Mouse (Mus musculus): ENCODE data around the gene Olfr1226. TPM values are rescaled to one million over a fixed set of nuclear protein-coding genes. Genes with fewer than 3 reads are reported as not detected.
"Not testable (repeated sequence)": the region's sequence is repeated elsewhere in the genome, so short reads cannot be mapped to it uniquely, and the experiment has no call there.

The Olfr1226 gene
- 0.08 and 0.14 TPM in 2 replicates for polyA plus RNA-seq (2014; fragmentation: Nextera tagmentation; extraction: Ambion mirVana)

DNA sequence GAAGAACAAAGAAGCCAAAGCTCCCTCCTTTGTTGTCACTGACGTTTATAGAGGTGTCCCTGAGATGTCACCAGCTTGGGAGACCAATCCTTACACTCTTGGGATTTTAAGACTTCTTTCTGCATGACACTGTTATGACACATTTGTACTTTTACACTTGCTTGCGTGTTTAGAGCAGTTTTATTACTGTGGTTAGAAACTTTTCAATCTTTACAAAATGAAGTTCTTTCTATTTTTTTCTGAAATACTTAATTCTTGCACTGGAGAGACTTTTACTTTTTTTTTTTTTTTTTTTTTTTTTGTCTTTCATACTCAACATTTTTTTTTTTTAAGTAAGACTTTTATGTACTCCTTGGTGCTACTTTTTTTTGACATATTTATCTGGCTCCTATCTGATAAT lies at the start of gene Olfr1226:
Gene Olfr1226 (minus strand): TSS at position 101 of the 400 bp plus-strand sequence.
- Histone ChIP-seq H3K4me2 (ENCODE audit: low read depth, low read length) (no peak within 1 kb of the TSS), H3K36me3 (ENCODE audit: control insufficient read depth, insufficient read depth, low read length) (no peaks in the 10 kb centered on the region), H3K9ac (ENCODE audit: low read depth, low read length) (no peak within 1 kb of the TSS), H3K9me3 (ENCODE audit: control insufficient read depth, low read length) (no peaks in the 10 kb centered on the region), H3K27ac (replicated peaks; ENCODE audit: low read depth, low read length) (no peak within 1 kb of the TSS), H3K4me1 (ENCODE audit: control insufficient read depth, insufficient read depth, low read length) (no peaks in the 10 kb centered on the region), H3K4me3 (ENCODE audit: low read depth, low read length) (no peak within 1 kb of the TSS), H3K27me3 (replicated peaks; ENCODE audit: control insufficient read depth, insufficient read depth, low read length) (no peaks in the 10 kb centered on the region)
- ATAC-seq (ENCODE audit: low read depth) = no peak
- no peak for DNase-seq (ENCODE audit: low spot score)
- 67% methylated on average over 2 of the region's 2 CpGs for WGBS

- Histone ChIP-seq H3K27ac (replicated peaks; ENCODE audit: low read depth, low read length) (no peak overlapping the region), H3K9ac (ENCODE audit: low read depth, low read length) (no peak overlapping the region), H3K4me2 (ENCODE audit: low read depth, low read length) (no peak overlapping the region), H3K4me1 (ENCODE audit: control insufficient read depth, insufficient read depth, low read length) (no peaks in the 10 kb centered on the region), H3K4me3 (ENCODE audit: low read depth, low read length) (no peak overlapping the region), H3K9me3 (ENCODE audit: control insufficient read depth, low read length) (no peaks in the 10 kb centered on the region), H3K36me3 (ENCODE audit: control insufficient read depth, insufficient read depth, low read length) (no peaks in the 10 kb centered on the region), H3K27me3 (replicated peaks; ENCODE audit: control insufficient read depth, insufficient read depth, low read length) (no peaks in the 10 kb centered on the region)
- ATAC-seq (ENCODE audit: low read depth) (no peak), DNase-seq (ENCODE audit: low spot score) (no peak)
- 75% methylated on average over 3 of the region's 3 CpGs for WGBS
Measured at GRCm38 (mm10) chr2:89196325-89196982, 3.4 kb downstream of the Olfr1226 start.

DNA sequence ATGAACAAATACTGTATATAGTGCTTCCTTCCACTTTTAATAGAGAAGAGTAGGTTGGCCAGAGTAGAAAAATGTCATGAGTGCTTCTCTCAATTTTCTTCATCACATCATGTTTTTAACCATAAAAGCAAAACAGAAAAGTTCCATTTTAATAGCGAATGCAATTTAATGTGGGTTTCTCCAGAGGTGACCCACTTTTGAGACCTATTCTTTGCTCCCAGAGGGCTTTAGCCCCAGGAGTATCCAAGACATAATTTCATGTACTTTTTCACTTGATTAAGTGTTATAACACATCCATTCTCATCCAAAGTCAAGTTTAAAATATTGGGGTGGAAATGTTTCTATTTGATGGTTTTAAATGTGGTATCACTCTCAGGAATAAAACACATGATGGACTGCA lies 25.3 kb downstream of the Olfr1226 start, which contains the start of gene Olfr1225:
Gene Olfr1225 (minus strand): TSS at position 101 of the 400 bp plus-strand sequence.
- no peak for DNase-seq (ENCODE audit: low spot score)
- Histone ChIP-seq H3K4me2 (ENCODE audit: low read depth, low read length) (no peak within 1 kb of the TSS), H3K9ac (ENCODE audit: low read depth, low read length) (no peak within 1 kb of the TSS), H3K4me3 (ENCODE audit: low read depth, low read length) (no peak within 1 kb of the TSS), H3K27me3 (replicated peaks; ENCODE audit: control insufficient read depth, insufficient read depth, low read length) (no peaks in the 10 kb centered on the region), H3K4me1 (ENCODE audit: control insufficient read depth, insufficient read depth, low read length) (no peaks in the 10 kb centered on the region), H3K9me3 (ENCODE audit: control insufficient read depth, low read length) (no peaks in the 10 kb centered on the region), H3K27ac (replicated peaks; ENCODE audit: low read depth, low read length) (no peak within 1 kb of the TSS), H3K36me3 (ENCODE audit: control insufficient read depth, insufficient read depth, low read length) (no peaks in the 10 kb centered on the region)
- 97% methylated on average over 1 of the region's 1 CpGs for WGBS
- no peak for ATAC-seq (ENCODE audit: low read depth)

GRCm38 (mm10) chr2:89164711-89165110 lies 35.1 kb downstream of the Olfr1226 start:
- H3K4me2 ChIP-seq (ENCODE audit: low read depth, low read length); DNase-seq (ENCODE audit: low spot score); H3K9me3 ChIP-seq (ENCODE audit: control insufficient read depth, low read length); H3K27me3 ChIP-seq (replicated peaks; ENCODE audit: control insufficient read depth, insufficient read depth, low read length); ATAC-seq (ENCODE audit: low read depth); H3K4me3 ChIP-seq (ENCODE audit: low read depth, low read length); H3K4me1 ChIP-seq (ENCODE audit: control insufficient read depth, insufficient read depth, low read length); H3K27ac ChIP-seq (replicated peaks; ENCODE audit: low read depth, low read length); H3K9ac ChIP-seq (ENCODE audit: low read depth, low read length); H3K36me3 ChIP-seq (ENCODE audit: control insufficient read depth, insufficient read depth, low read length): not testable (repeated sequence)
- 89% methylated on average over 4 of the region's 4 CpGs for WGBS

GRCm38 (mm10) chr2:89163991-89164390 lies 35.9 kb downstream of the Olfr1226 start, which contains the start of gene Olfr1224-ps1:
TSS of gene Olfr1224-ps1 (minus strand) at chr2:89164091.
- H3K9ac ChIP-seq (ENCODE audit: low read depth, low read length); ATAC-seq (ENCODE audit: low read depth); H3K4me3 ChIP-seq (ENCODE audit: low read depth, low read length); H3K27me3 ChIP-seq (replicated peaks; ENCODE audit: control insufficient read depth, insufficient read depth, low read length); H3K27ac ChIP-seq (replicated peaks; ENCODE audit: low read depth, low read length); H3K36me3 ChIP-seq (ENCODE audit: control insufficient read depth, insufficient read depth, low read length); H3K4me2 ChIP-seq (ENCODE audit: low read depth, low read length); H3K9me3 ChIP-seq (ENCODE audit: control insufficient read depth, low read length); H3K4me1 ChIP-seq (ENCODE audit: control insufficient read depth, insufficient read depth, low read length); DNase-seq (ENCODE audit: low spot score): not testable (repeated sequence)
- 95% methylated on average over 8 of the region's 8 CpGs for WGBS

- no peaks in the 10 kb centered on the region for H3K27me3 ChIP-seq (replicated peaks; ENCODE audit: control insufficient read depth, insufficient read depth, low read length)
- no peak for ATAC-seq (ENCODE audit: low read depth)
- no peak within 1 kb of the TSS for H3K4me2 ChIP-seq (ENCODE audit: low read depth, low read length)
- H3K4me3 ChIP-seq (ENCODE audit: low read depth, low read length) = no peak within 1 kb of the TSS
- no peaks in the 10 kb centered on the region for H3K9me3 ChIP-seq (ENCODE audit: control insufficient read depth, low read length)
- no peak within 1 kb of the TSS for H3K9ac ChIP-seq (ENCODE audit: low read depth, low read length)
- no peak for DNase-seq (ENCODE audit: low spot score)
- 61% methylated on average over 1 of the region's 1 CpGs for WGBS
- H3K4me1 ChIP-seq (ENCODE audit: control insufficient read depth, insufficient read depth, low read length) = no peaks in the 10 kb centered on the region
- no peak within 1 kb of the TSS for H3K27ac ChIP-seq (replicated peaks; ENCODE audit: low read depth, low read length)
- H3K36me3 ChIP-seq (ENCODE audit: control insufficient read depth, insufficient read depth, low read length) = no peaks in the 10 kb centered on the region
Measured at GRCm38 (mm10) chr2:89151460-89151859, 48.4 kb downstream of the Olfr1226 start, which contains the start of gene Olfr1223. TSS of gene Olfr1223 (minus strand) at chr2:89151560.

Other genes with a start within 250 kb of the Olfr1226 start
- not detected in 2 replicates for gene Olfr1212, start 246.1 kb downstream of the Olfr1226 start, polyA plus RNA-seq (2014; fragmentation: Nextera tagmentation; extraction: Ambion mirVana)
- gene Gm13762, start 219.8 kb downstream of the Olfr1226 start, polyA plus RNA-seq (2014; fragmentation: Nextera tagmentation; extraction: Ambion mirVana) = not detected in 2 replicates
- gene Olfr1214, start 207.4 kb downstream of the Olfr1226 start, polyA plus RNA-seq (2014; fragmentation: Nextera tagmentation; extraction: Ambion mirVana) = not detected in 2 replicates
- not detected in 2 replicates for gene Olfr1215, start 193.1 kb downstream of the Olfr1226 start, polyA plus RNA-seq (2014; fragmentation: Nextera tagmentation; extraction: Ambion mirVana)
- not detected in 2 replicates for gene Olfr1216, start 181.7 kb downstream of the Olfr1226 start, polyA plus RNA-seq (2014; fragmentation: Nextera tagmentation; extraction: Ambion mirVana)
- gene Olfr1217, start 168.0 kb downstream of the Olfr1226 start, polyA plus RNA-seq (2014; fragmentation: Nextera tagmentation; extraction: Ambion mirVana) = not detected in 2 replicates
- gene Olfr1218, start 138.9 kb downstream of the Olfr1226 start, polyA plus RNA-seq (2014; fragmentation: Nextera tagmentation; extraction: Ambion mirVana) = not detected in 2 replicates
- gene Olfr1219, start 116.5 kb downstream of the Olfr1226 start, polyA plus RNA-seq (2014; fragmentation: Nextera tagmentation; extraction: Ambion mirVana) = not detected in 2 replicates
- gene Olfr1220, start 93.2 kb downstream of the Olfr1226 start, polyA plus RNA-seq (2014; fragmentation: Nextera tagmentation; extraction: Ambion mirVana) = not detected in 2 replicates
- 0.04 TPM in 1 of 2 replicates, not detected in the other for gene Olfr1221, start 82.8 kb downstream of the Olfr1226 start, polyA plus RNA-seq (2014; fragmentation: Nextera tagmentation; extraction: Ambion mirVana)
- gene Olfr1222, start 67.0 kb downstream of the Olfr1226 start, polyA plus RNA-seq (2014; fragmentation: Nextera tagmentation; extraction: Ambion mirVana) = 0.06 TPM in 1 of 2 replicates, not detected in the other
- gene Olfr1223, start 48.5 kb downstream of the Olfr1226 start, polyA plus RNA-seq (2014; fragmentation: Nextera tagmentation; extraction: Ambion mirVana) = not detected in 2 replicates
- gene Olfr1224-ps1, start 36.0 kb downstream of the Olfr1226 start, polyA plus RNA-seq (2014; fragmentation: Nextera tagmentation; extraction: Ambion mirVana) = not detected in 2 replicates
- not detected in 2 replicates for gene Olfr1225, start 25.4 kb downstream of the Olfr1226 start, polyA plus RNA-seq (2014; fragmentation: Nextera tagmentation; extraction: Ambion mirVana)
- not detected in 2 replicates for gene Olfr1228, start 54.0 kb upstream of the Olfr1226 start, polyA plus RNA-seq (2014; fragmentation: Nextera tagmentation; extraction: Ambion mirVana)
- not detected in 2 replicates for gene Olfr1229, start 88.0 kb upstream of the Olfr1226 start, polyA plus RNA-seq (2014; fragmentation: Nextera tagmentation; extraction: Ambion mirVana)
- gene Olfr1230, start 97.2 kb upstream of the Olfr1226 start, polyA plus RNA-seq (2014; fragmentation: Nextera tagmentation; extraction: Ambion mirVana) = not detected in 2 replicates
- gene Olfr1231, start 107.0 kb upstream of the Olfr1226 start, polyA plus RNA-seq (2014; fragmentation: Nextera tagmentation; extraction: Ambion mirVana) = 0.04 TPM in 1 of 2 replicates, not detected in the other
- gene Olfr1232, start 129.6 kb upstream of the Olfr1226 start, polyA plus RNA-seq (2014; fragmentation: Nextera tagmentation; extraction: Ambion mirVana) = not detected in 2 replicates
- 0.06 TPM in 1 of 2 replicates, not detected in the other for gene Olfr1233, start 142.3 kb upstream of the Olfr1226 start, polyA plus RNA-seq (2014; fragmentation: Nextera tagmentation; extraction: Ambion mirVana)
- not detected in 2 replicates for gene Olfr1234, start 164.8 kb upstream of the Olfr1226 start, polyA plus RNA-seq (2014; fragmentation: Nextera tagmentation; extraction: Ambion mirVana)
- not detected in 2 replicates for gene Olfr1238, start 209.6 kb upstream of the Olfr1226 start, polyA plus RNA-seq (2014; fragmentation: Nextera tagmentation; extraction: Ambion mirVana)
- not detected in 2 replicates for gene Olfr1239, start 220.4 kb upstream of the Olfr1226 start, polyA plus RNA-seq (2014; fragmentation: Nextera tagmentation; extraction: Ambion mirVana)
- gene Olfr1240, start 243.0 kb upstream of the Olfr1226 start, polyA plus RNA-seq (2014; fragmentation: Nextera tagmentation; extraction: Ambion mirVana) = not detected in 2 replicates

All from embryonic facial prominence, embryonic 14.5 days (tissue).